Mouse (Mus musculus) adrenal gland, adult 10 weeks (tissue): ENCODE data around the gene Ckap2l. TPM values are rescaled to one million over a fixed set of nuclear protein-coding genes. Genes with fewer than 3 reads are reported as not detected.

Source experiments
- polyA plus RNA-seq: library from polyadenylated mRNA; stranded (reverse); fragments of 350-450 nt; fragmentation: Illumina TruSeq; extraction: RNeasy Lipid Tissue Mini Kit (QIAGEN cat#74804); gene quantifications from one replicate; pipeline ENCODE4 v1.2.3, GENCODE M21; 2014; ENCODE audit warnings: low read depth, low replicate concordance

Ckap2l gene
- 6.8 TPM for polyA plus RNA-seq

DNA sequence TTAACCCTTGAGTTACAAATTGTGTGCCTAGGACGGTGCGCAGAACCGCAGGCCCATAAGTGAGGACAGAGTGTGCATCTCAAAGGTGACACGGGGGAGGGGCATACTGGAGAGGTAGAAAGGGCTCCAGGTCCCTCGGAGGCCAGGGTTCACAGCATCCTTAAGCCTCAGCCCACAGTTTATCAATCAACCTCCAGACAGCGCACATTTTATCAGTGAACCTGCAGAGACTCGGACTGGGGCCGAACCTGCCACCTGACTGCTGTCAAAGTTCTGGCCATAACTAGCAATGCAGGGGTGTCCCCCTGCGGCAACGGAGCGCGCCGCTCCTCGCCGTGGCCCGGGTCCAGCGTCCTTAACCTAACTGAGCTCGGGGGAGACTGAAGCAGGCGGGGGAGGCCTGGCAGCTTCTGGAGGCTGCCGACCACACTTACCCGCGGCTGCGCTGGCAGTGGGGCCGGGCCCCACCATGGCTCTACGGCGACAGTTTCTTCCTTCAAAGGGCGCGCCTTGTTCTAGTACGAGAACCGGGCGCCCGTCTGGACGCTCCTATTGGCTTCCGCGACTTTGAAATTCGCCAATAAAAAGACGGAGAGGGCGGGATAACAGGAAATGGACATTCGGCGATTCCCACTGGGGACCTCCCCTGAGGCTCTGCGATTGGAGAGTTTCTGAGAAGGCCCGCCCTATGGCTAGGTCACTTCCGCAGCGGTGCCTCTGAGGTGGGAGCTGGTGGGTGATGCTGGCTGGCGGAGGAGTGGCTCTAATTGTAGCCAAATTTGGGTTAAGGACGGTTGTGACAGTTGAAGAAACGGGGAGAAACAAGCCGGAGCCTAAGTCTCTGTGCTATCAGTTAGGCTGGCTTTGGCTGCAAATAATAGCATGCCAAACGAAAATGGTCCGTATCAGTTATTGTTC lies at the start of gene Ckap2l:
Gene Ckap2l (minus strand): TSS at position 542 of the 918 bp plus-strand sequence.

GRCm38 (mm10) chr2:129309836-129310235 lies 12.8 kb upstream of the Ckap2l start, which contains the start of gene Il1a:
TSS of gene Il1a (minus strand) at chr2:129309972.

Other genes starting within 250 kb of the Ckap2l start
- gene Vinac1, start 249.0 kb downstream of the Ckap2l start, polyA plus RNA-seq, result not detected
- 13.9 TPM for gene Ttl, start 231.3 kb downstream of the Ckap2l start, polyA plus RNA-seq
- gene Polr1b, start 196.2 kb downstream of the Ckap2l start, polyA plus RNA-seq, result 4.4 TPM
- gene Chchd5, start 167.5 kb downstream of the Ckap2l start, polyA plus RNA-seq, result 5.1 TPM
- gene Slc20a1, start 98.4 kb downstream of the Ckap2l start, polyA plus RNA-seq, result 15.3 TPM
- gene Il1a, start 12.8 kb upstream of the Ckap2l start, polyA plus RNA-seq, result not detected
- gene Il1b, start 73.9 kb upstream of the Ckap2l start, polyA plus RNA-seq, result 2.8 TPM
- not detected for gene F830045P16Rik, start 239.4 kb upstream of the Ckap2l start, polyA plus RNA-seq